Mouse (Mus musculus): ENCODE measurements around the gene Cdc7. TPM values are rescaled to one million over a fixed set of nuclear protein-coding genes. Genes with fewer than 3 reads are reported as not detected.

Cdc7 gene
- polyA plus RNA-seq, 1 experiment from 2014 or later: 49.3 TPM

Other genes with a start within 250 kb of the Cdc7 start
- gene Hfm1, start 38.0 kb upstream of the Cdc7 start, polyA plus RNA-seq (2015; fragmentation: Nextera tagmentation; extraction: Ambion mirVana): 5.6 and 6.9 TPM in 2 replicates

Measured in midbrain, embryonic 15.5 days (tissue).